Mouse (Mus musculus) naive thymus-derived CD4-positive, alpha-beta T cell, adult 2 months (primary cell): Measurements from ENCODE around the gene Golga3.

Experiments
- DNase-seq: peaks from one replicate; pipeline ENCODE4 v3.0.0-alpha.2; 2011; ENCODE audit warnings: low read depth

Gene Golga3

DNA sequence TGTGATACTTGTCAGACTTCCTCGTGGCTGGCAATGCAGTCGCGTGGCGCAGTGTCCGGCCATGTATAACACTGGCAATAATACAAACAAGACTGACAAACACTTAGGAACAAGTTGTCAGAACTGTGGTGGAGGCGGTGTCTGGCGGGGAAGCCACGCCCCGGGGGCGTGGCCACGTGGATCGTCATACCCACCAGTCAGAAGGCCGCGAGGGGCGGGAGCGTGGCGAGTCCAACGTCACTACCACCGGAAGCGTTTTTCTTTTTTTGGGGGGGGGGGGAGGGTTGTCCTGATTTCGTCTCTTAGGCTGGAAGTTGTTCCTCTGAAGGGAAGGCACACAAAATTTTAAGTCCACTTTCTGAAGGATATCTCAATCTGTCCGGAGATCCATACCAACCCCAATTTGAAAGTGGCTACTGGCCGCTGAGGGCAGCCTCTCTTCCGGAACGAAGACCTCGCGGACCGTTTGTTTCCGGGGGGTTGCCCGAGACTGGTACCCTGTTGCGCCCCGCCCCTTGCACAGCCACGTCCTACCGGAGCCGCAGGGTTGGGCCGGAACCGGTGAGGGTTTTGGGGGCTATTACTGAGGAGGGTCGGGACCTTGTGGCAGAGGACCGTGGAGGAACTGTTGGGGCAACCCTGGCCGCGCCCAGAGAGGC, at the start of gene Golga3:
Gene Golga3, plus strand, starts transcription at position 340 of the 659 bp plus-strand sequence.
- peak; percentile 98 for DNase-seq

GRCm38 (mm10) chr5:110135293-110136086, 41.0 kb upstream of the Golga3 start, which contains the start of gene Chfr:
Gene Chfr, plus strand, starts transcription at chr5:110135842.
- DNase-seq = peak; percentile 100

- no peak for DNase-seq
Measured at GRCm38 (mm10) chr5:110136087-110136464, 40.4 kb upstream of the Golga3 start.

GRCm38 (mm10) chr5:110137816-110138215, 38.7 kb upstream of the Golga3 start:
- DNase-seq = no peak

- no peak for DNase-seq
Measured at GRCm38 (mm10) chr5:110139325-110139724, 37.2 kb upstream of the Golga3 start.

DNA sequence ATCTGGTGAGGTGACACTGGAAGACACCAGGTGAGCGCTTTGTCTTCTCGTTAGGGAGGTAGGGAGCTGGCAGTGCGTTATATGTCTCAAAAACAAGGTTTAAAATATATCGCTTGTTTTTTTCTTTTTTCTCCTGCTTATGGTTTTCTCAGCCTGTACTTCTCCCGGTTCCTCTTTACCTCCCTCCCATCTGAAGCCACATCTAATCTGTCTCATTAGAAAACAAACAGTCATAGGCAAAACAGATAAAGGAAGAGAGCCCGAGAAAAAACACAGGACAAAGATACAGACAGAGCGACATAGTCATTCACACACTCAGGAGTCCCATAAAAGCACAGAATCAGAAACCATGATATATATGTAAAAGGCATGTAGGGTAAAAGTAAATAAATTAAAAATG, 36.1 kb upstream of the Golga3 start:
- no peak for DNase-seq

DNA sequence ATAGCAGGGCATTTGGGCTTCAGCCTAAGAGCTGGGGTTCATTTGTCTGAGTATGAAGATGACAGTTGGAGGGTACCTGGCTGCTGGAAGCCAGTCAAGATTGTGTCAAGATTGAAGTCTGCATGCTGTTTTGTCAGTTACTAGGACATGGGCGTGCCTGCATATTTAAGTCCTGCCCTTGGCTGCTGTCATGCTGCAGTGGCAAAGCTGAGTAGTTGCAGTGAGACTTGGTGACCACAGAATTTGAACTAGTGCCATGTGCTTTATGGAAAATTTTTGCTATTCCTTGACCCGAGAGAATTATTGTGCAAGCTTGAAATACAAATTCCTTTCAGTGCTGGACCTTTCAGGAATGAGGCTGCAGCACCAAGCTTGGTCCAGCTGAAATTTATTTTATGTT, 34.2 kb upstream of the Golga3 start:
- no peak for DNase-seq

DNA sequence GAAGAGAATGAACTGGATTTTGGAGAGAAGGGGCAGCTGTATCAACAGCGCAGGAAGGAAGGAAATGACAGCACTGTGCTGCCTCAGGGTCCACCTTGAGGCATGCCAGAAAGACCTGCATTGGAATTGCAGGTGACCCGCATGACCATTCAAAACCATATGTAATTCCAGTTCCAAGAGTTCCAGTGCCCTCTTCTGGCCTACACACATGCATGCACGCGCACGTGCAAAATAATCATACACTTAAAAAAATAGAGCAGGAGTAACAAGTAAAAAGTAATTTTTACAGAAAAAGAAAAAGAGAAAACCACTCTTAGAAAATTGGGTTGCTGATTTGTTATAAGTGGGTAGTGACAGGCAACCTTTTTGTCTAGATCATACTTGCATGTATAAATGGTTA, 33.5 kb upstream of the Golga3 start:
- peak; percentile 31 for DNase-seq

GRCm38 (mm10) chr5:110169374-110169773, 7.1 kb upstream of the Golga3 start:
- no peak for DNase-seq

DNA sequence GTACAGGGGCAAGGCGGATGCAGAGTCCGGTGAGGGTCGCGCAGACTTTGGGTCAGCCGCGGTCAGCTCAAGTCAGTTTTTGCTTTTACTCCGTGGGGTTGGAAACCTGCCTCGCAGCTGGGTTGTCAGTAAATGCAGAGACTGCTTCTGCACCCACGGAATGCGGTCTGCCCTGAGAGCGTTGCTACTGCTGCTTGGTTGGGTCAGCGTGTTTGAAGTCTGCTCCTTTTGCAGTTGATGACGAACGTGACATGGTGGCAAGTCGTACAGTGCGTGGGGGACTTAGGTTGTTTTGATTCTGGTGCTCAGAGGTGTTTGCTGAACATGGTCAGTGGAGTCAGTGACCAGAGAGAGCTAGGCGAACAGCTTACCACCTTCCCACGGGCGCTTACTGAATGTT, 520 bp downstream of the Golga3 start:
- no peak for DNase-seq

GRCm38 (mm10) chr5:110178628-110179027, 2.1 kb downstream of the Golga3 start:
- DNase-seq = no peak

DNA sequence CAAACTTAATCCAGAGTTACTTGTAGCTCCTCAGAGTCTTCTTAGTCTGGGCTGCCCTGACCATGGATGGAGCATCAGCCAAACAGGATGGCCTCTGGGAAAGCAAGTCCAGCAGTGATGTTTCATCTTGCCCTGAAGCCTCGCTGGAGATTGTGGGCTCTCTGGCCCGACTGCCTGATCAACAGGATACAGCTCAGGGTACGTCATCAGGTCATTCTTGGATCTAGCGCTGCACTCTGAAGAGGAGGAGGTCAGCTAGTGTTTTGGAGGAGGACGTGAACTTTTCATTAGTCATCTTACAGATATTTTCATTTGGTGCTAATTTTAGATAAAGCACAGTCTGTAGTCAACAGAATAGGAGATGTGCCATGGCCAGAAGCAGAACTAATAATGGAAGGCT, 5.2 kb downstream of the Golga3 start:
- no peak for DNase-seq

GRCm38 (mm10) chr5:110203164-110203895, 26.8 kb downstream of the Golga3 start:
- peak; percentile 35 for DNase-seq

GRCm38 (mm10) chr5:110204777-110205176, 28.3 kb downstream of the Golga3 start:
- DNase-seq = peak; percentile 15

DNA sequence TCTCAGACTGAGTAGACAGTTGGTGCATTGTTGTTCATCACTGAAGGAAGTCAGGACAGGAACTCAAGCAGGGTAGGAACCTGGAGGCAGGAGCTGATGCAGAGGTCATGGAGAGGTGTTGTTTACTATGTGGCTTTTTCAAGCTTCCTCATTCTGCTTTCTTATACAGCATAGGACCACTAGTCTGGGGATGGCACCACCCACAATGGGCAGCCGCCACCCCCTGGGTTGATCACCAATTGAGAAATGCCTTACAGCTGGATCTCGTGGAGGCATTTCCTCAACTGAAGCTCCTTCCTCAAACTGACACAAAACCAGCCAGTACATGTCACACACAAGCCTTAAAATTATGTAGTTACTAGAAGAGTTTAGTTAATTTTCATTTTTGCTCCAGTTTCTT, 34.8 kb downstream of the Golga3 start:
- no peak for DNase-seq

- DNase-seq = no peak
Measured at GRCm38 (mm10) chr5:110216780-110217179, 40.3 kb downstream of the Golga3 start.

GRCm38 (mm10) chr5:110220331-110220730, 43.8 kb downstream of the Golga3 start:
- no peak for DNase-seq

DNA sequence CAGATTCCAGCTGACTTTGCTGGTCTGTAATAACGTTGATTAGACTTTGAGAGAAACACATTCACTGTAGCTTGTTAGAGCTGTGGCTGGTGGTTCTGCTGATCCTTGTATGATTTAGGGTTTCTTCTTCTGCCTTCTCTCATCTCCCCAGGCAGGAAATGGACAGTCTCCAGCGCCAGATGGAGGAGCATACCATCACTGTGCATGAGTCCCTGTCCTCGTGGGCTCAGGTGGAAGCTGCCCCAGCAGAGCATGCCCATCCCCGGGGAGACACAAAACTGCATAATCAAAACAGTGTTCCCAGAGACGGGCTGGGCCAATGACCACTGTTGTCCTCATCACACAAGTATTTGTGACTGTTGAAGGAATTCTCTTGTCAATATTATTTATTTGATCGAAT, 46.3 kb downstream of the Golga3 start:
- no peak for DNase-seq

DNA sequence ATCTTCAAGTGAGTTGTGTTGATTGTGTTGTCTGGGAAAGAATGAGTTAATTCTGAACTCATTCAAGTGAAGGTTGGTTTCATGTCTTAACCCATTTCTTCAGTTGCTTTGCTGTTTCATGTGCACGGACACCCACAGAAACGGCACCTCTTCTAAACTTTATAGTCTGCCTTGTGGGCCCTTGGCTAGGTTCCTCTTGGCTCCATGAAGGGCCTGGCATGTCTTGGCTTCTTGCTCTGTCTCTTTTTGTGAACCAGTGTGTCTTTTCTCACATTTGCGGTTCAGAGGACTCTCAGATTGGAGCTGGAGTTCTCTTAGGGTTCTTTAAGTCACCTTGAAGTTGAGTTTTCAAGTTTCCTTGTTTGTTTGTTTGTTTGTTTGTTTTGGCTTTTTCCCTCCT, 48.6 kb downstream of the Golga3 start:
- DNase-seq = no peak

DNA sequence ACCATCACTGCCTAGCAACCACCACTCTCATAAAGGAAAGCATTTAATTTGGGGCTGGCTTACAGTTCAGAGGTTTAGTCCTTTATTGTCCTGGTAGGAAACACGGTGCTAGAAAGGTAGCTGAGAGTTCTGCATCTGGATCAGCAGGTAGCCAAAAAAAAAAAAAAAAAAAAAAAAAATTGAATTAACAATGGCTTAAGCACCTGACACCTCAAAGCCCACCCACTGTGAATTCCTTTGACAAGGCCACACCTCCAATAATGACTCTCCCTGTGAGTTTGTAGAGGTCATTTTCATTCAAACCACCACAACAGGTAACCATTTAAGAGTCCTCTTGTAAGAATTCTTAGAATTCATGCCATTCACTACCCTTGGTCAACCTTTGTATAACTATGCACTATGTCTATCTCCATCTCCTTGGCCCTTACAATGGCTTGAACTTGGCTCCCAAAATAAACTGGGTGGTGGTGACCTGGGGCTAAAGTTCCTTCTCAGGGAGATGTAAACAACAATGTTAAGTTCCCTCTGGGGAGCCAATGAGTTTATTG, 50.9 kb downstream of the Golga3 start:
- no peak for DNase-seq

DNA sequence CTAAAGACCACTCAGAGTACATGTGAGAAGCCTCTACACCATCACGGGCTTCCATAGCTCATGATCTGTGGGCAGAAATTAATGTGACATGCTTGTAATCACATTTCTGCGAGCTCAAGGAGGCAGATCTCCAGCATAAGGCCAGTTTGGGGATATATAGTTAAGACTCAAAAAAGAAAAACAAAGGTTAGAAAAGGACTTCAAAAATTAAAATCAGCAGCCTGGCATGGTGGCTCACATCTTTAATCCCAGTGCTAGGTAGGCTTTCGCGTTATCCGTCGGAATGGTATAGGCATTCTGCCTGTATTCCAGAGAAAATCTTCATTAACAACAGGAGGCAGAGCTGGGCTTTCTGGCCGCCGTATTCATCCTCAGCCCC, 53.9 kb downstream of the Golga3 start:
- no peak for DNase-seq

- DNase-seq = peak; percentile 95
Measured at GRCm38 (mm10) chr5:110230780-110231461, 54.4 kb downstream of the Golga3 start, which contains the start of gene Ankle2. Gene Ankle2, plus strand, starts transcription at chr5:110231004.
